Mouse (Mus musculus): ENCODE results near the gene Tmbim1. TPM values are rescaled to one million over a fixed set of nuclear protein-coding genes. Genes with fewer than 3 reads are reported as not detected.

Tmbim1 gene
- total and polyA plus RNA-seq, 2 experiments from 2014 or later: 10.5 to 20.7 TPM

DNA sequence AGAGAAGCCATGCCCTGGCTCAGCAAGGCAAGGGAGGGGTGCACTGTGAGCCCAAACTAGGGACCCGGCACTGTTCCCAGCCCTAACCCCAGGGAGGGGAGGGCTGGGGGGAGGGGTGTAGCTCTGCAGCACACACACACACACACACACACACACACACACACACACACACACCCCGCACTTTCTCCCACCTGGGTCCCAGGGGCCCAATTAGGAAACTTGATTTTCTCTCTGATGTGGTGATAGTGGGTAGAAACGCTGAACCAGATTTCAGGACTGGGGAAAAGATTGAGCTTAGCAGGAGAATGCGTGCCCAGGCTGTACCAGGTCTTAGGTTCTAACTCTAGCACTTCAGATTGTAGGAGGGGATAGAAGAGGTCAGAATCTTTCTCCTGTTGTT lies 33.2 kb upstream of the Tmbim1 start:
- no peak for ATAC-seq (ENCODE audit: low FRiP score)
- 60% methylated on average over 4 of the region's 4 CpGs for WGBS
- DNase-seq (ENCODE audit: low spot score): no peak

DNA sequence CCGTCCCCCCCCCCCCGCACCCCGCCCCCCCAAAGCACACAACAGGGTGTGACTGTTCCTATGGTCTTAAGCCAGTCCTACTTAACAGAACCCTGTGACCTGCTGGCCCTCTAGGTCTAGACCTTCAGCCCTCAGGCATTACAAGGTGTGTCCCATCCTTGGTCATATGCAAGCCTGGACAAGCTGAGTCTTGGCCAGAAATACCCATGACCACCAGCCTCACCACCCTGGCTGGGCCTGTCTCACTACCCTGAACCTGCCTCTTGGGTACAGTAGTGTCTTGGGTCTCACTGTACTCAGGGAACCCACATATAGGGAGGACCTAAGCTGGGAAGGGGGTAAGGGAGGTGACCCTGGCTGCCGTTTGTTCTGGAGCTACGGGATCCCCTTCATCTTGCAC lies 32.6 kb upstream of the Tmbim1 start:
- no peak for TF ChIP-seq CTCF (IDR thresholded peaks at IDR 0.05)
- H3K9ac ChIP-seq (replicated peaks; ENCODE audit: low read length, poor library complexity, severe bottlenecking): no peak overlapping the region
- 81% methylated on average over 5 of the region's 5 CpGs for WGBS
- no peak overlapping the region for H3K4me3 ChIP-seq (ENCODE audit: low read depth, low read length)
- H3K27ac ChIP-seq (ENCODE audit: low read depth, low read length): no peak overlapping the region
- ATAC-seq (ENCODE audit: low FRiP score): no peak
- 0 out of 2 replicates have a peak, but pooled peaks cover 2% of the 10 kb centered on the region for H3K4me1 ChIP-seq (ENCODE audit: insufficient read depth, low read length)
- H3K27me3 ChIP-seq (ENCODE audit: insufficient read depth, low read length): no peaks in the 10 kb centered on the region
- no peak overlapping the region for H3K4me2 ChIP-seq (ENCODE audit: low read depth, low read length, poor library complexity, severe bottlenecking)
- no peaks in the 10 kb centered on the region for H3K9me3 ChIP-seq (ENCODE audit: low read length)
- no peaks in the 10 kb centered on the region for H3K36me3 ChIP-seq (ENCODE audit: insufficient read depth, low read length)
- DNase-seq (ENCODE audit: low spot score): no peak

More for the DNA sequence above, 33.2 kb upstream of the Tmbim1 start:
- no peak for TF ChIP-seq CTCF (IDR thresholded peaks at IDR 0.05)
- Histone ChIP-seq H3K36me3 (ENCODE audit: insufficient read depth, low read length) (no peaks in the 10 kb centered on the region), H3K27me3 (ENCODE audit: insufficient read depth, low read length) (no peaks in the 10 kb centered on the region), H3K27ac (ENCODE audit: low read depth, low read length) (no peak overlapping the region), H3K4me3 (ENCODE audit: low read depth, low read length) (no peak overlapping the region), H3K4me1 (ENCODE audit: insufficient read depth, low read length) (0 out of 2 replicates have a peak, but pooled peaks cover 2% of the 10 kb centered on the region), H3K9ac (replicated peaks; ENCODE audit: low read length, poor library complexity, severe bottlenecking) (no peak overlapping the region), H3K4me2 (ENCODE audit: low read depth, low read length, poor library complexity, severe bottlenecking) (no peak overlapping the region), H3K9me3 (ENCODE audit: low read length) (no peaks in the 10 kb centered on the region)

DNA sequence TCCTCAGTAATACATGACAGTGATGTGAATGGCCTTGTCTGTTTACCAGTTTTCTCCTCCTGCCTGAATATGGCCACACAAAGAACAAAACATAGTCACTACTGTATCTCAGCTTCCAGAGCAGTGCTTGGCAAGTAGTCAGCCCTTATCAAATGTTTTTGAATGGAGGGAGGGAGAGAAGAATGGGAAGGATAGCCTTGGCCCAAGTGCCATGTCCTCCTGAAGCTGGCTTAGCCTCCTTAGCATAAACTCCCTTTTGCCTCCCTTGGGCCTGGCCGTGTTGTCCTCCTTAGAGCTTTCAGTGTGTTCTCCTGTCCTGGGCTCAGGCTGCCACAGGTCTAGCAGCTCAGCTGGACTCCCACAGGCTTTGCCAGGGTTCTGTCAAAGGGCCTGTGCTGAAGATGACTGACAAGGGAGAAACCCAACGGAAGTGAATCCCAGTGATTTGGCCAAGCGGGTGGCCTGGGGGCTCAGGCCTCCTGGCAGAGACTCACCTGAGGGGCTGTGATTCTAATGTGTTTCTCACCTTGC lies 31.9 kb upstream of the Tmbim1 start:
- Histone ChIP-seq H3K9me3 (ENCODE audit: low read length) (no peaks in the 10 kb centered on the region), H3K4me2 (ENCODE audit: low read depth, low read length, poor library complexity, severe bottlenecking) (no peak overlapping the region), H3K9ac (replicated peaks; ENCODE audit: low read length, poor library complexity, severe bottlenecking) (no peak overlapping the region), H3K27me3 (ENCODE audit: insufficient read depth, low read length) (no peaks in the 10 kb centered on the region), H3K27ac (ENCODE audit: low read depth, low read length) (no peak overlapping the region), H3K4me1 (ENCODE audit: insufficient read depth, low read length) (0 out of 2 replicates have a peak, but pooled peaks cover 2% of the 10 kb centered on the region), H3K36me3 (ENCODE audit: insufficient read depth, low read length) (no peaks in the 10 kb centered on the region), H3K4me3 (ENCODE audit: low read depth, low read length) (no peak overlapping the region)
- ATAC-seq (ENCODE audit: low FRiP score): no peak
- TF ChIP-seq CTCF (IDR thresholded peaks at IDR 0.05): no peak
- no peak for DNase-seq (ENCODE audit: low spot score)
- WGBS: 79% methylated on average over 3 of the region's 3 CpGs

DNA sequence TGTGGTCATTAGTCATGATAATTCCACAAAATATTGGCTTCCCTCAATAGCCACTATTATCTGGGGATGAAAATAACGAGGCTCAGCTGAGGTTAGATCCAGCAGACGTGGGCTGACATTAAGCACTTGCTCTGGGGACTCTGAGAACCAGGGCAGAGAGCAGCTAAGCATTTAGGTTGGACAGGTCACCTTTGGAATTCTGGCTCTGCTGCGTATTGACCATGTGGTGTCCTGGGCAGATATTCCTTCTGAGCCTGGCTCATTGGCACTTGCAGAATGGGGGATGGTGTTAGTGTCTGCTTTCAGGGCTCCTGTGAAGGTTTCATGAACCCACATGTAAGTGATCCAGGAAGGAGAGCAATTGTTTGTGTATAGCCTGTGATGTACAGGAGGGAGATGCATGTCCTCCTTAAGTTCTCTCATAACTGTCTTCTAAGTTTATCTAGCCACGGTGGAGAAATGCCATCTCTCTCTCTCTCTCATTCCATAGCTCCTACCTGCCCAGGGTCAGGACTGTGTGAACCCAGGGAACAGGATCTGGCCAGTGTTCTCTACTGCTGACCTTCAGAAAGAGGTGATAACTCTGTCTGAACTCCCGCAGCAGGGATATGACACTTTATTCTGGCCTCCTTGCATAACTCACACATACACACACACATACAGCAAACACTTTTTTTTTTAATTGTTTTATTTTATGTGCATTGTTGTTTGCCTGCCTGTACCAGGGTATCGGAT lies 30.2 kb upstream of the Tmbim1 start:
- H3K36me3 ChIP-seq (ENCODE audit: insufficient read depth, low read length): no peaks in the 10 kb centered on the region
- ATAC-seq (ENCODE audit: low FRiP score) (no peak), DNase-seq (ENCODE audit: low spot score) (no peak)
- no peak overlapping the region for H3K9ac ChIP-seq (replicated peaks; ENCODE audit: low read length, poor library complexity, severe bottlenecking)
- H3K4me2 ChIP-seq (ENCODE audit: low read depth, low read length, poor library complexity, severe bottlenecking): no peak overlapping the region
- H3K27ac ChIP-seq (ENCODE audit: low read depth, low read length): no peak overlapping the region
- H3K27me3 ChIP-seq (ENCODE audit: insufficient read depth, low read length): no peaks in the 10 kb centered on the region
- TF ChIP-seq CTCF (IDR thresholded peaks at IDR 0.05): no peak
- H3K4me1 ChIP-seq (ENCODE audit: insufficient read depth, low read length): 0 out of 2 replicates have a peak, but pooled peaks cover 2% of the 10 kb centered on the region
- H3K4me3 ChIP-seq (ENCODE audit: low read depth, low read length): no peak overlapping the region
- no peaks in the 10 kb centered on the region for H3K9me3 ChIP-seq (ENCODE audit: low read length)
- WGBS: 74% methylated on average over 6 of the region's 6 CpGs

DNA sequence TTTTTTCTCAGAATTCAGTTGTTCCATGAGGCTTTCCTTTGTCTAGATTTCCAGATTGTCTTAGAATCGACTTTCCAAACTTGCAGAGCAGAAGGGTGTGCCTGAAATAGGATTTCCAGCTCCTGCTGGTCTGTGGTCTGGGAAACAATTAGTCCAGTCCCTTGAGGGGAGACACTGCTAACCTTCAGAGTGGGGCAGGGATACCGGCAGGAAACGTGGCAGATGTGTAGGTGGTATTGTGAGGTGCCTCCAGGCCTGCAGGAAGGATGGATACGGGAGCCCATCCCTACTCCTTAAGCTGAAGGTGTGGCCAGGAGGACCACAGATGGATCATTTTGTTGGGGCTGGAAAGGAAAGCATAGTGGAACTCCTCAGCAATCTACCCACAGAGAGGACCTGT lies 29.6 kb upstream of the Tmbim1 start:
- WGBS: 58% methylated on average over 4 of the region's 4 CpGs
- Histone ChIP-seq H3K9me3 (ENCODE audit: low read length) (no peaks in the 10 kb centered on the region), H3K4me1 (ENCODE audit: insufficient read depth, low read length) (0 out of 2 replicates have a peak, but pooled peaks cover 2% of the 10 kb centered on the region), H3K9ac (replicated peaks; ENCODE audit: low read length, poor library complexity, severe bottlenecking) (no peak overlapping the region), H3K27ac (ENCODE audit: low read depth, low read length) (no peak overlapping the region), H3K4me3 (ENCODE audit: low read depth, low read length) (no peak overlapping the region), H3K27me3 (ENCODE audit: insufficient read depth, low read length) (no peaks in the 10 kb centered on the region), H3K4me2 (ENCODE audit: low read depth, low read length, poor library complexity, severe bottlenecking) (no peak overlapping the region), H3K36me3 (ENCODE audit: insufficient read depth, low read length) (no peaks in the 10 kb centered on the region)
- DNase-seq (ENCODE audit: low spot score): no peak
- no peak for ATAC-seq (ENCODE audit: low FRiP score)
- TF ChIP-seq CTCF (IDR thresholded peaks at IDR 0.05): no peak

DNA sequence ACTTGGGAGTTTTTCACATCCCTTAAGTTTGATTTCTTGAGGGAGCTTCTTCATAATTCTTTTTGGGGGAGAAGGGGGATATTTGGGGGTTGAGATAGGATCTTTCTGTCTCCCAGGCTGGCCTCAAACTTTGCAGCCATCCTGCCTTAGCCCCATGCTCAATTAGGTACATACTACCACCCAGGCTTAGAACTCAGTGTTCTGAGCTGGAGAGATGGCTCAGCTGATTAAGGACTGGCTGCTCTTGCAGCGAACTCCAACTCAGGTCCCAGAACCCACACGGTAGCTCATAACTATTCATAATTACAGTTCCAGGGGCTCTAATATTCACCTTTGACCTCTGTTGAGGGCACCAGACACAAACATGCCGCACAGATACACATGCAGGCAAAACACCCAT lies 29.2 kb upstream of the Tmbim1 start:
- Histone ChIP-seq H3K9ac (replicated peaks; ENCODE audit: low read length, poor library complexity, severe bottlenecking) (no peak overlapping the region), H3K9me3 (ENCODE audit: low read length) (no peaks in the 10 kb centered on the region), H3K27me3 (ENCODE audit: insufficient read depth, low read length) (no peaks in the 10 kb centered on the region), H3K4me3 (ENCODE audit: low read depth, low read length) (no peak overlapping the region), H3K27ac (ENCODE audit: low read depth, low read length) (no peak overlapping the region), H3K4me1 (ENCODE audit: insufficient read depth, low read length) (0 out of 2 replicates have a peak, but pooled peaks cover 2% of the 10 kb centered on the region), H3K4me2 (ENCODE audit: low read depth, low read length, poor library complexity, severe bottlenecking) (no peak overlapping the region), H3K36me3 (ENCODE audit: insufficient read depth, low read length) (no peaks in the 10 kb centered on the region)
- no peak for TF ChIP-seq CTCF (IDR thresholded peaks at IDR 0.05)
- no peak for DNase-seq (ENCODE audit: low spot score)
- no peak for ATAC-seq (ENCODE audit: low FRiP score)
- 88% methylated on average over 3 of the region's 3 CpGs for WGBS
